Comparison of ENCODE assay signal across 12 mouse cellular contexts in genomic region chr6:145769855-145770254, GRCm38 (mm10). TPM values are rescaled to one million over a fixed set of nuclear protein-coding genes. Genes with fewer than 3 reads are reported as not detected.
DNase-seq lines count a peak whose midpoint lies in the region; ATAC-seq and TF ChIP-seq lines count a peak whose summit lies in the region.
"Had no signal": no experiment of that assay in that cellular context is flagged by ENCODE, and none has a peak within 500 bp of the region (broad histone marks: within the 10 kb centered on the region; RNA-seq: fewer than 3 reads in every experiment).

No protein-coding gene starts in this region.

- no peak overlapping the region for H3K4me2 ChIP-seq in hindbrain, embryonic 16.5 days (ENCODE audit: low read length)
- H3K4me2 ChIP-seq in hindbrain, embryonic 13.5 days: no peak overlapping the region
- no peak overlapping the region for H3K4me2 ChIP-seq in midbrain, postnatal 0 days (ENCODE audit: low read depth, low read length, poor library complexity, severe bottlenecking)
- H3K4me2 ChIP-seq in liver, embryonic 12.5 days: no peak overlapping the region
- H3K4me2 ChIP-seq: embryonic facial prominence, embryonic 13.5 days; midbrain, embryonic 12.5 days had no signal

- TF ChIP-seq CTCF in midbrain, postnatal 0 days (IDR thresholded peaks at IDR 0.05): peak; percentile 42

- H3K9me3 ChIP-seq in hindbrain, embryonic 16.5 days (ENCODE audit: control insufficient read depth, low read length): no peaks in the 10 kb centered on the region
- H3K9me3 ChIP-seq in hindbrain, embryonic 13.5 days: no peaks in the 10 kb centered on the region
- no peaks in the 10 kb centered on the region for H3K9me3 ChIP-seq in midbrain, postnatal 0 days (ENCODE audit: low read length)
- no peaks in the 10 kb centered on the region for H3K9me3 ChIP-seq in midbrain, embryonic 10.5 days (replicated peaks)
- no peaks in the 10 kb centered on the region for H3K9me3 ChIP-seq in liver, embryonic 12.5 days (replicated peaks)
- H3K9me3 ChIP-seq: embryonic facial prominence, embryonic 13.5 days; midbrain, embryonic 12.5 days had no signal

- ATAC-seq in hindbrain, embryonic 16.5 days: peak; percentile 62; the same call in 1 of the 2 replicates
- ATAC-seq in hindbrain, embryonic 13.5 days (ENCODE audit: low FRiP score): no peak
- no peak for ATAC-seq in midbrain, postnatal 0 days (ENCODE audit: low FRiP score)
- 0 out of 2 replicates have a peak, but pooled peaks have one; percentile 26 for ATAC-seq in megakaryocyte progenitor cell, adult 5-6 weeks (replicated peaks; ENCODE audit: poor library complexity)
- ATAC-seq in liver, embryonic 12.5 days: no peak

- DNase-seq in adrenal gland, postnatal 10 days: peak; percentile 54
- no peak for DNase-seq in adrenal gland, adult 18-20 months (ENCODE audit: low spot score in 2 of 2)
- peak; percentile 44 for DNase-seq in midbrain, postnatal 0 days (ENCODE audit: low spot score)
- no peak for DNase-seq in midbrain, embryonic 10.5 days (ENCODE audit: low spot score)
- DNase-seq: kidney, adult 11 months had no signal

- no peaks in the 10 kb centered on the region for H3K36me3 ChIP-seq in hindbrain, embryonic 16.5 days (ENCODE audit: control insufficient read depth, insufficient read depth, low read length)
- no peaks in the 10 kb centered on the region for H3K36me3 ChIP-seq in hindbrain, embryonic 13.5 days
- H3K36me3 ChIP-seq in midbrain, postnatal 0 days (ENCODE audit: insufficient read depth, low read length): no peaks in the 10 kb centered on the region
- no peaks in the 10 kb centered on the region for H3K36me3 ChIP-seq in midbrain, embryonic 10.5 days
- H3K36me3 ChIP-seq in liver, embryonic 12.5 days: no peaks in the 10 kb centered on the region
- H3K36me3 ChIP-seq: embryonic facial prominence, embryonic 13.5 days; midbrain, embryonic 12.5 days had no signal

- H3K4me3 ChIP-seq in hindbrain, embryonic 16.5 days (ENCODE audit: low read length): no peak overlapping the region
- H3K4me3 ChIP-seq in hindbrain, embryonic 13.5 days: no peak overlapping the region
- H3K4me3 ChIP-seq in midbrain, postnatal 0 days (ENCODE audit: low read depth, low read length): no peak overlapping the region
- no peak overlapping the region for H3K4me3 ChIP-seq in midbrain, embryonic 10.5 days
- no peak overlapping the region for H3K4me3 ChIP-seq in liver, embryonic 12.5 days
- H3K4me3 ChIP-seq: embryonic facial prominence, embryonic 13.5 days; midbrain, embryonic 12.5 days had no signal

- no peak overlapping the region for H3K27ac ChIP-seq in hindbrain, embryonic 16.5 days (ENCODE audit: low read depth, low read length)
- no peak overlapping the region for H3K27ac ChIP-seq in hindbrain, embryonic 13.5 days
- H3K27ac ChIP-seq in midbrain, postnatal 0 days (ENCODE audit: low read depth, low read length): no peak overlapping the region
- H3K27ac ChIP-seq in midbrain, embryonic 10.5 days (replicated peaks): no peak overlapping the region
- no peak overlapping the region for H3K27ac ChIP-seq in liver, embryonic 12.5 days
- H3K27ac ChIP-seq: embryonic facial prominence, embryonic 13.5 days; midbrain, embryonic 12.5 days had no signal

- peaks cover 3% of the 10 kb centered on the region; the same call in 1 of the 2 replicates for H3K4me1 ChIP-seq in hindbrain, embryonic 16.5 days (ENCODE audit: control insufficient read depth, insufficient read depth, low read depth, low read length)
- peaks cover 15% of the 10 kb centered on the region; the same call in 1 of the 2 replicates for H3K4me1 ChIP-seq in hindbrain, embryonic 13.5 days (replicated peaks)
- no peaks in the 10 kb centered on the region for H3K4me1 ChIP-seq in midbrain, postnatal 0 days (ENCODE audit: insufficient read depth, low read length)
- peaks cover 20% of the 10 kb centered on the region for H3K4me1 ChIP-seq in midbrain, embryonic 10.5 days
- peaks cover 7% of the 10 kb centered on the region; the same call in 1 of the 2 replicates for H3K4me1 ChIP-seq in liver, embryonic 12.5 days
- H3K4me1 ChIP-seq: midbrain, embryonic 12.5 days had no signal

- WGBS in hindbrain, embryonic 16.5 days: 56% methylated on average over 11 of the region's 11 CpGs
- whole genome bisulfite sequencing in hindbrain, embryonic 13.5 days: 68% methylated on average over 11 of the region's 11 CpGs
- WGBS in midbrain, postnatal 0 days: 61% methylated on average over 11 of the region's 11 CpGs
- WGBS in midbrain, embryonic 10.5 days: 66% methylated on average over 11 of the region's 11 CpGs
- 74% methylated on average over 11 of the region's 11 CpGs for WGBS in liver, embryonic 12.5 days (ENCODE audit: insufficient replicate concordance)

- no peaks in the 10 kb centered on the region for H3K27me3 ChIP-seq in hindbrain, embryonic 16.5 days (replicated peaks; ENCODE audit: control insufficient read depth, insufficient read depth, low read length)
- no peaks in the 10 kb centered on the region for H3K27me3 ChIP-seq in hindbrain, embryonic 13.5 days
- no peaks in the 10 kb centered on the region for H3K27me3 ChIP-seq in midbrain, postnatal 0 days (ENCODE audit: insufficient read depth, low read length)
- H3K27me3 ChIP-seq in midbrain, embryonic 10.5 days (ENCODE audit: low read depth, poor library complexity, severe bottlenecking): no peaks in the 10 kb centered on the region
- H3K27me3 ChIP-seq in liver, embryonic 12.5 days (replicated peaks): no peaks in the 10 kb centered on the region
- H3K27me3 ChIP-seq: embryonic facial prominence, embryonic 13.5 days; midbrain, embryonic 12.5 days had no signal

- no peak overlapping the region for H3K9ac ChIP-seq in hindbrain, embryonic 16.5 days (ENCODE audit: low read depth, low read length)
- no peak overlapping the region for H3K9ac ChIP-seq in hindbrain, embryonic 13.5 days
- H3K9ac ChIP-seq in midbrain, postnatal 0 days (replicated peaks; ENCODE audit: low read length, poor library complexity, severe bottlenecking): no peak overlapping the region
- no peak overlapping the region for H3K9ac ChIP-seq in liver, embryonic 12.5 days
- H3K9ac ChIP-seq: midbrain, embryonic 12.5 days had no signal

RNA-seq across cellular contexts. Expression of gene Rassf8, which starts 23.3 kb away (rescaled TPM):
- 10 to 100 TPM; 82.4 to 85.1 TPM for total RNA-seq in adrenal gland, postnatal 10 days (2021)
- 10 to 100 TPM; 52.2 to 80.0 TPM for total RNA-seq in adrenal gland, adult 18-20 months (2021)
- 4.3 and 4.4 TPM in 2 replicates for polyA plus RNA-seq in hindbrain, embryonic 16.5 days (2015; fragmentation: Nextera tagmentation; extraction: Ambion mirVana)
- 3.7 and 4.3 TPM in 2 replicates for polyA plus RNA-seq in hindbrain, embryonic 13.5 days (2015; fragmentation: Nextera tagmentation; extraction: Ambion mirVana)
- total RNA-seq in midbrain, postnatal 0 days (2014; rRNA removed): 15.4 and 16.3 TPM in 2 replicates
- polyA plus RNA-seq in midbrain, postnatal 0 days (2015; fragmentation: Nextera tagmentation; extraction: Ambion mirVana): 4.5 and 5.6 TPM in 2 replicates
- polyA plus RNA-seq in midbrain, embryonic 10.5 days (2016; fragmentation: Nextera tagmentation; extraction: Ambion mirVana): 3.0 and 3.6 TPM in 2 replicates
- 8.3 and 11.5 TPM in 2 replicates for total RNA-seq in megakaryocyte progenitor cell, adult 5-6 weeks (2015)
- 11.9 and 14.8 TPM in 2 replicates for total RNA-seq in megakaryocyte progenitor cell, adult 5-6 weeks (2017)
- polyA plus RNA-seq in liver, embryonic 12.5 days (2016; fragmentation: Nextera tagmentation; extraction: Ambion mirVana): 0.94 and 1.2 TPM in 2 replicates
- total RNA-seq: MEL had no signal

Comparison
In these comparisons a context has a peak if more than half of its experiments do, and no peak if none do; other contexts are left out.
1. DNase-seq: peak in adrenal gland, postnatal 10 days (single experiment) and midbrain, postnatal 0 days (single experiment); none in adrenal gland, adult 18-20 months (0 of 2) and midbrain, embryonic 10.5 days (single experiment).
2. ATAC-seq: peak in hindbrain, embryonic 16.5 days (single experiment) and megakaryocyte progenitor cell, adult 5-6 weeks (single experiment); none in hindbrain, embryonic 13.5 days (single experiment), midbrain, postnatal 0 days (single experiment) and liver, embryonic 12.5 days (single experiment).